Mouse (Mus musculus): ENCODE results near the gene Stat2. TPM values are rescaled to one million over a fixed set of nuclear protein-coding genes. Genes with fewer than 3 reads are reported as not detected.
"Not testable (repeated sequence)": the region's sequence is repeated elsewhere in the genome, so short reads cannot be mapped to it uniquely, and the experiment has no call there.

The Stat2 gene
- polyA plus RNA-seq, 1 experiment from 2014 or later: 16.7 TPM

DNA sequence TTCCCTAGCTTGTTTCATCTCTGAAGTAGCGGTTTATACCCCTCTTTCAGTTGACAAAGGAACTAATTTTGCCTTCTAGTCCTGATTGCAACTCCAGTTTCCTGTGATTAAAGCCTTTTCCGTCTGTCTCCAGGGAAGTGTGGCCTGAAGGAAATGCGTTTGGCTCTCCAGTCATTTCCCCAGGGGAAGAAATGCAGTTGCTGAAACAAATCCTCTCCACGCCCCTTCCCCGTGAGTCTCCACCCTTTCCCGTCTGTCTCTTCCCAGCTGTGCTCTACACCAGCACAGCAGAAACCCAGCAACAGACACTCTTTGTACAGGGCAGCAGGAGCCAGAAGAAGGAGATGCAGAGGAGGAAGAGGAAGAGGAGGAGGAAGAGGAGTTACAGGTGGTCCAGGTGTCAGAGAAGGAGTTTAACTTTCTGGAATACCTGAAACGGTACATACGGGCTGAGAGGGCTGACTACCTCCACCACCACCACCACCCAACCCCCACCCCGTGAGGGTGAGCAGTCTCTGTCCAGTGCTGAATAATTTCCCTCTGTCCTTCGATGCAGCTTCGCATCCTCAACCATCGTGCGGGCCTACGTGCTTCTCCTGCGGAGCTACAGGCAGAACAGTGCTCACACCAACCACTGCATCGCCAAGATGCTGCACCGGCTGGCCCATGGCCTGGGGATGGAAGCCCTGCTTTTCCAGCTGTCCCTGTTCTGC lies 23.2 kb upstream of the Stat2 start:
- H3K27me3 ChIP-seq (ENCODE audit: control insufficient read depth, insufficient read depth, low read length): no peaks in the 10 kb centered on the region
- no peak overlapping the region for H3K9ac ChIP-seq (ENCODE audit: low read length)
- 85% methylated on average over 17 of the region's 17 CpGs for WGBS
- no peaks in the 10 kb centered on the region for H3K4me1 ChIP-seq (ENCODE audit: control insufficient read depth, insufficient read depth, low read length)
- H3K4me3 ChIP-seq (ENCODE audit: low read depth, low read length): no peak overlapping the region
- no peak overlapping the region for H3K27ac ChIP-seq (ENCODE audit: low read depth, low read length)
- H3K36me3 ChIP-seq (ENCODE audit: control insufficient read depth, insufficient read depth, low read length): peaks cover 42% of the 10 kb centered on the region
- DNase-seq (ENCODE audit: low spot score, missing footprints) (no peak), ATAC-seq (ENCODE audit: low FRiP score) (no peak)
- H3K9me3 ChIP-seq (ENCODE audit: control insufficient read depth, low read length): no peaks in the 10 kb centered on the region
- H3K4me2 ChIP-seq: no peak overlapping the region

DNA sequence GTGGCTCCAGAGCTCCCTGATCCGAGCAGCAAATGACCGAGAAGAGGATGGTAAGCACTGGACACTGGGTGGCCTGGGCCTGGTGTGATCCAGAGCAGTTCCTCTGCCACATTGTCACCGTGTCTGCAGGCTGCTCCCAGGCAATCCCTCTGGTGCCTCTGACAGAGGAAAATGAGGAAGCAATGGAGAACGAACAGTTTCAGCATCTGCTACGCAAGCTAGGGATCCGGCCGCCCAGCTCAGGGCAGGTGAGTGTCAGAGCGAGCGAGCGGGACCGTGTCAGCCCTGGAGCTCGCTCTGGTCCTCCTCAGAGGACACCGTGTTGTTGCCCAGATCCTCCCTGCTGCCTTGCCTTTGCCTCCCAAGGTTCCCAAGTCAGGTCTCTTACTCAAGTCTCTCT lies 19.8 kb upstream of the Stat2 start:
- Histone ChIP-seq H3K4me1 (ENCODE audit: control insufficient read depth, insufficient read depth, low read length) (no peaks in the 10 kb centered on the region), H3K27me3 (ENCODE audit: control insufficient read depth, insufficient read depth, low read length) (no peaks in the 10 kb centered on the region), H3K27ac (ENCODE audit: low read depth, low read length) (no peak overlapping the region), H3K36me3 (ENCODE audit: control insufficient read depth, insufficient read depth, low read length) (peaks cover 29% of the 10 kb centered on the region), H3K9me3 (ENCODE audit: control insufficient read depth, low read length) (no peaks in the 10 kb centered on the region), H3K9ac (ENCODE audit: low read length) (no peak overlapping the region), H3K4me2 (no peak overlapping the region), H3K4me3 (ENCODE audit: low read depth, low read length) (no peak overlapping the region)
- DNase-seq (ENCODE audit: low spot score, missing footprints) (no peak), ATAC-seq (ENCODE audit: low FRiP score) (no peak)
- WGBS: 94% methylated on average over 13 of the region's 13 CpGs

DNA sequence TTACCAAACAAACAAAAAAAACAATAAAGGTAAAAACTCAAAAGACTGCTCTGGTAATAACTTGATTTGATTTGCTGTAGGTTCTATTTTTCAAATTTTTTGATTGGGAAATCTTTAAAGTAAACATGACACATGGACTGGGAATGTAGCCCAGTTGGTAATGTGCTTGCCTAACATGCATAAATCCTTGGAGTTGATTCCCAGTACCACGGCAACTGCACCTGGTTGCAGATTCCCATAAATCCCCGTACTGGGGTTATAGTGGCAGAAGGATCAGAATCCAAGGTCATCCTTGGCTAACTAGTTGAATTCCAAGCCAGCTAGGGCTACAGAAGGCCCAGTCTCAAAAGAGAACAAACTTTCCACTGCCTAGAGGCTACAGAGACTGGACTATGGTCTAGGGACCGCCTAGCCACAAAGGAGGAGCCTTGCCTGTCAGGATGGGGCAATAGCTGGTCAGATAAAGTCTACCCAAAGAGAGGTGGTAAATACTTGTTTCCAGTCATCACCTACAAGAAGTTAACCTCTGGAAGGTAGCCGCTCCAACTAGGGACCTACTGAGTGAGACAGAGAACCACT lies 16.6 kb upstream of the Stat2 start, which contains the start of gene Apon:
Apon (plus strand) TSS at position 420 of the 579 bp plus-strand sequence.
- Histone ChIP-seq H3K27me3 (ENCODE audit: control insufficient read depth, insufficient read depth, low read length) (no peaks in the 10 kb centered on the region), H3K36me3 (ENCODE audit: control insufficient read depth, insufficient read depth, low read length) (peaks cover 12% of the 10 kb centered on the region), H3K4me1 (ENCODE audit: control insufficient read depth, insufficient read depth, low read length) (no peaks in the 10 kb centered on the region), H3K27ac (ENCODE audit: low read depth, low read length) (no peak within 1 kb of the TSS), H3K9ac (ENCODE audit: low read length) (no peak within 1 kb of the TSS), H3K9me3 (ENCODE audit: control insufficient read depth, low read length) (no peaks in the 10 kb centered on the region), H3K4me3 (ENCODE audit: low read depth, low read length) (no peak within 1 kb of the TSS), H3K4me2 (no peak within 1 kb of the TSS)
- no peak for DNase-seq (ENCODE audit: low spot score, missing footprints)
- no peak for ATAC-seq (ENCODE audit: low FRiP score)
- WGBS: 88% methylated on average over 4 of the region's 4 CpGs

DNA sequence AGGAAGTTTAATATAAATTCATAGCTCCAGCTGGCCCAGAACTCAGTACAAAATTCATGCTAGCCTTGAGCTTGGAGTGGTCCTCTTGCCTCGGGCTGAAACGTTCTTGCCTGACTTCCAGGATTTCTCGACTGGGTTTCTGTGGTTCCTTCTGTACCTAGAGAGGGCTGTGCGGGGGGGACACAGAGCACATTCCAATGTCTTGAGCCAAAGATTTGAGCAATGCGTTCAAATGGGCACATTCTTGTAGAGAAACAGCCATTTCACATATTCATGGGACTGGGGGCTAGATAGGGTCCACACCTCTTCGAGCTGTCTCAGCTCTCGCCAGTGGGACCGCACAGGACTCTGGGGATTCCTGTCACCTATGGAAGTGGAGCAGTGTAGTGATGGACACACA lies 14.4 kb upstream of the Stat2 start:
- Histone ChIP-seq H3K9ac (ENCODE audit: low read length) (no peak overlapping the region), H3K36me3 (ENCODE audit: control insufficient read depth, insufficient read depth, low read length) (peaks cover 4% of the 10 kb centered on the region), H3K27ac (ENCODE audit: low read depth, low read length) (no peak overlapping the region), H3K4me3 (ENCODE audit: low read depth, low read length) (no peak overlapping the region), H3K9me3 (ENCODE audit: control insufficient read depth, low read length) (no peaks in the 10 kb centered on the region), H3K4me2 (no peak overlapping the region), H3K27me3 (ENCODE audit: control insufficient read depth, insufficient read depth, low read length) (no peaks in the 10 kb centered on the region), H3K4me1 (ENCODE audit: control insufficient read depth, insufficient read depth, low read length) (no peaks in the 10 kb centered on the region)
- WGBS: 87% methylated on average over 8 of the region's 8 CpGs
- DNase-seq (ENCODE audit: low spot score, missing footprints) (no peak), ATAC-seq (ENCODE audit: low FRiP score) (no peak)

DNA sequence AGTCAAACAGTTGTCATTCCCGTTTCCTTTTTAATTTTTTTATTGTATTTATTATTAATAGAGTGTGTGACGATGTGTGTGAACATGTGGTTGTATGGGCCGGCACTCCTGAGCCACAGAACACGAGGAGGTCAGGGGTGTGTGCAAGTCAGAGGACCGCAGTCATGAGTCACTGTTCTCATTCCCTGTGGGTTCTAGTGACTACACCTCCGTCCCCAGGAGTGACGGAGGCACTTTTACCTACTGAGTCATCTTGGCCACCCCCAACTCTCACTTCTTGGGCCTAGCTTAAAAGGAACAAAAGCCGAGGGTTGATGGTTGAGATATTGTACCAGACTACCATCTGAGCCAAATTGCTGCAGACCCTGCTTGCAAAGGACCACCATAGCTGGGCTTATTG lies 14.0 kb upstream of the Stat2 start:
- no peaks in the 10 kb centered on the region for H3K4me1 ChIP-seq (ENCODE audit: control insufficient read depth, insufficient read depth, low read length)
- H3K9me3 ChIP-seq (ENCODE audit: control insufficient read depth, low read length): no peaks in the 10 kb centered on the region
- peaks cover 4% of the 10 kb centered on the region; the same call in 1 of the 2 replicates for H3K36me3 ChIP-seq (ENCODE audit: control insufficient read depth, insufficient read depth, low read length)
- no peaks in the 10 kb centered on the region for H3K27me3 ChIP-seq (ENCODE audit: control insufficient read depth, insufficient read depth, low read length)
- H3K4me3 ChIP-seq (ENCODE audit: low read depth, low read length): no peak overlapping the region
- no peak for ATAC-seq (ENCODE audit: low FRiP score)
- no peak for DNase-seq (ENCODE audit: low spot score, missing footprints)
- no peak overlapping the region for H3K4me2 ChIP-seq
- 91% methylated on average over 8 of the region's 8 CpGs for WGBS
- H3K27ac ChIP-seq (ENCODE audit: low read depth, low read length): no peak overlapping the region
- H3K9ac ChIP-seq (ENCODE audit: low read length): no peak overlapping the region

DNA sequence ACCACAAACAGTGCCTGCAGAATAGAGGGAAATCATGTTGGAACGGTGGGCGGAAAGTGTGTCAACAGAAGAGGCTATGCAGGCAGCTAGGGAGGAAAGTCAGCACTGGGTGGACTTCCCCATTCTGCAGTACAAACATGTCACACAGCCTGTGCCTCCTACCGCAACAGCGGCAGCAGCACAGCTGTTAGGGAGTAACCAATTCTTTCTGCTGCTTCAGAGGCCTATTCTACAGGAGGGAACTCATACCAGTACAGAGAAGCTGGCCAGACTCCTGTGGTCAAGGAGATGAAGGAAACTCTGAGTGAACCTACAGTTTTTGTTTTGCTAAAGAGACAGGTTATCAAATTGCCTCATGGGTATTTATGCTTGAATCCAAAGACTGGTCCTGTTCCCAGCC lies 11.4 kb upstream of the Stat2 start:
- no peaks in the 10 kb centered on the region for H3K27me3 ChIP-seq (ENCODE audit: control insufficient read depth, insufficient read depth, low read length)
- H3K9me3 ChIP-seq (ENCODE audit: control insufficient read depth, low read length): no peaks in the 10 kb centered on the region
- no peak overlapping the region for H3K4me2 ChIP-seq
- no peak overlapping the region for H3K9ac ChIP-seq (ENCODE audit: low read length)
- H3K27ac ChIP-seq (ENCODE audit: low read depth, low read length): no peak overlapping the region
- ATAC-seq (ENCODE audit: low FRiP score) (no peak), DNase-seq (ENCODE audit: low spot score, missing footprints) (no peak)
- H3K4me1 ChIP-seq (ENCODE audit: control insufficient read depth, insufficient read depth, low read length): no peaks in the 10 kb centered on the region
- H3K36me3 ChIP-seq (ENCODE audit: control insufficient read depth, insufficient read depth, low read length): no peaks in the 10 kb centered on the region
- no peak overlapping the region for H3K4me3 ChIP-seq (ENCODE audit: low read depth, low read length)
- WGBS: 86% methylated on average over 4 of the region's 4 CpGs

DNA sequence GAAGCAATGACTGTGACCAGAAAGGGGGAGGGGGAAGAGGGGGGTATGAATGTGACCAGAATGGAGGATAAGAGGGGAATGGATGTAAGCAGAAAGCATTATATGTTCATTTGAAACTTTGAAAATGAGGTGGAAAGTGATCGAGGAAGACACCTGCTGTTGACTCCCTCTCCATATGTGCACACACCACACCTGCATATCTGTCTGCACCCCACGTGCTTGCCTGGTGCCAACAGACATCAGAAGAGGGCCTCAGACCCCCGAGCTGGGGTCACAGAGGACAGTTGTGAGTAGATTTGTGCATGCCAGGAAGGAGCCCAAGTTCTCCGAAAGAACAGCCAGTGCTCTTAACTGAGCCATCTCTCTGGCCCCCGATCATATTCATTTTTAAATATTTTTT lies 10.4 kb upstream of the Stat2 start:
- no peak for ATAC-seq (ENCODE audit: low FRiP score)
- H3K4me1 ChIP-seq (ENCODE audit: control insufficient read depth, insufficient read depth, low read length): no peaks in the 10 kb centered on the region
- H3K4me2 ChIP-seq: no peak overlapping the region
- no peak for DNase-seq (ENCODE audit: low spot score, missing footprints)
- 89% methylated on average over 5 of the region's 5 CpGs for WGBS
- no peaks in the 10 kb centered on the region for H3K27me3 ChIP-seq (ENCODE audit: control insufficient read depth, insufficient read depth, low read length)
- no peaks in the 10 kb centered on the region for H3K9me3 ChIP-seq (ENCODE audit: control insufficient read depth, low read length)
- H3K9ac ChIP-seq (ENCODE audit: low read length): no peak overlapping the region
- H3K27ac ChIP-seq (ENCODE audit: low read depth, low read length): no peak overlapping the region
- no peak overlapping the region for H3K4me3 ChIP-seq (ENCODE audit: low read depth, low read length)
- no peaks in the 10 kb centered on the region for H3K36me3 ChIP-seq (ENCODE audit: control insufficient read depth, insufficient read depth, low read length)

DNA sequence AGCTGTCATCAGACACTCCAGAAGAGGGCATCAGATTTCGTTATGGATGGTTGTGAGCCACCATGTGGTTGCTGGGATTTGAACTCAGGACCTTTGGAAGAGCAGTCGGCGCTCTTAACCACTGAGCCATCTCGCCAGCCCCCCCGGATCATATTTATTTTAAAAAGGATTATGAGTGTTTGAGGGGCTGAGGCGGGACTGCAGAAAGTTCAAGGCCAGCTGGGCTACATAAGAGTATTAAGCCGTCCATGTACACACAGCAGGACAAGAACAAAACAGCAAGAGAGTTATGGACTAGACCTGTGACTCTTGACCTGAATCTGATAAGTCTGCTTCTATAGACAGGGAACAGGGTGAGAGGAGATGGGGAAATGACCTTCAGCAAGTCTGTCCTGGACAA lies 10.0 kb upstream of the Stat2 start:
- WGBS: 90% methylated on average over 7 of the region's 7 CpGs
- not testable (repeated sequence) for H3K4me3 ChIP-seq (ENCODE audit: low read depth, low read length); H3K36me3 ChIP-seq (ENCODE audit: control insufficient read depth, insufficient read depth, low read length); H3K27me3 ChIP-seq (ENCODE audit: control insufficient read depth, insufficient read depth, low read length); ATAC-seq (ENCODE audit: low FRiP score); DNase-seq (ENCODE audit: low spot score, missing footprints); H3K4me1 ChIP-seq (ENCODE audit: control insufficient read depth, insufficient read depth, low read length); H3K9ac ChIP-seq (ENCODE audit: low read length); H3K27ac ChIP-seq (ENCODE audit: low read depth, low read length); H3K4me2 ChIP-seq; H3K9me3 ChIP-seq (ENCODE audit: control insufficient read depth, low read length)

DNA sequence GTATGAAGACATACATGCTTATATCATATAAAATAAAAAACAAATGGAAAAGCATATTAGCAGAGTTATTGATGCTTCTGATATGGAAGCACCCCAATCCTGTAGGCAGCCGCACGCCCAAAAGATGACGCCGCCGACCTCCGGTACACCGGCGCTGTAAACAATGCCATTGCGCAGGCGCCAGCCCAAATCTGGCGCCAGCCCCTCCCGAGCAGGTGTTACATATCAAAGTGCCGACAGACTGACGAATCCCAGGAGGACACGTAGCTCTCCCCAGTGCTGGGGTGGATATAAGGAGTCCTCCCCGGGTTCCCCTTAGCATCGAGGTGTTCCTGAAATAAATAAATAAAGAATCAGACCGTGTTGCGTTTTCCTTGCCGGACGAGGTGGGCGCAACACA lies 8.1 kb upstream of the Stat2 start:
- Histone ChIP-seq H3K9ac (ENCODE audit: low read length) (no peak overlapping the region), H3K4me2 (no peak overlapping the region), H3K36me3 (ENCODE audit: control insufficient read depth, insufficient read depth, low read length) (no peaks in the 10 kb centered on the region), H3K27me3 (ENCODE audit: control insufficient read depth, insufficient read depth, low read length) (no peaks in the 10 kb centered on the region), H3K9me3 (ENCODE audit: control insufficient read depth, low read length) (no peaks in the 10 kb centered on the region), H3K4me3 (ENCODE audit: low read depth, low read length) (no peak overlapping the region), H3K4me1 (ENCODE audit: control insufficient read depth, insufficient read depth, low read length) (no peaks in the 10 kb centered on the region), H3K27ac (ENCODE audit: low read depth, low read length) (no peak overlapping the region)
- ATAC-seq (ENCODE audit: low FRiP score) (no peak), DNase-seq (ENCODE audit: low spot score, missing footprints) (no peak)
- 84% methylated on average over 22 of the region's 22 CpGs for WGBS

All from midbrain, embryonic 11.5 days (tissue).